ENCODE assay signal across 8 mouse cellular contexts in genomic region chr2:166712801-166713689, GRCm38 (mm10). TPM values are rescaled to one million over a fixed set of nuclear protein-coding genes. Genes with fewer than 3 reads are reported as not detected.
DNase-seq lines count a peak whose midpoint lies in the region; ATAC-seq and TF ChIP-seq lines count a peak whose summit lies in the region.

No protein-coding gene starts in this region.

- H3K27ac ChIP-seq in heart, adult 2 months: peak overlapping the region; percentile 67
- H3K27ac ChIP-seq in kidney, postnatal 0 days: peak overlapping the region; percentile 27; the same call in 1 of the 2 replicates
- peak overlapping the region; percentile 45 for H3K27ac ChIP-seq in lung, embryonic 15.5 days

- TF ChIP-seq POLR2A in heart, adult 2 months (IDR thresholded peaks at IDR 0.05; ENCODE audit: insufficient read depth, low read depth, low read length): no peak

- peak; percentile 47 for ATAC-seq in kidney, postnatal 0 days (replicated peaks; ENCODE audit: low FRiP score, low read depth)
- ATAC-seq in lung, embryonic 15.5 days (ENCODE audit: borderline replicate concordance, extremely low read depth, low FRiP score, low TSS enrichment): peak; percentile 47

- H3K4me2 ChIP-seq in kidney, postnatal 0 days (ENCODE audit: low read length): peak overlapping the region; percentile 97
- peak overlapping the region; percentile 97 for H3K4me2 ChIP-seq in lung, embryonic 15.5 days

- H3K9ac ChIP-seq in heart, adult 2 months (ENCODE audit: low read depth, low read length): peak overlapping the region; percentile 84
- peak overlapping the region; percentile 73 for H3K9ac ChIP-seq in kidney, postnatal 0 days (ENCODE audit: low read depth, low read length)
- peak overlapping the region; percentile 51 for H3K9ac ChIP-seq in lung, embryonic 15.5 days

- no peak for TF ChIP-seq EP300 in heart, adult 2 months (IDR thresholded peaks at IDR 0.05; ENCODE audit: insufficient read depth, low read depth, low read length)

- intact Hi-C loops in heart, adult 2 months (cut with DNase I): loop anchor here (5.0 kb wide), 3 partner anchors 56 to 106 kb away; no protein-coding TSS in a partner anchor

- H3K4me1 ChIP-seq in heart, adult 2 months (ENCODE audit: control insufficient read depth, insufficient read depth, low read length): peaks cover 3% of the 10 kb centered on the region
- 0 out of 2 replicates have a peak, but pooled peaks cover 9% of the 10 kb centered on the region for H3K4me1 ChIP-seq in kidney, postnatal 0 days (replicated peaks; ENCODE audit: insufficient read depth, low read length)
- peaks cover 11% of the 10 kb centered on the region for H3K4me1 ChIP-seq in lung, embryonic 15.5 days

- no peaks in the 10 kb centered on the region for H3K27me3 ChIP-seq in heart, adult 2 months (ENCODE audit: control insufficient read depth, insufficient read depth, low read length)
- H3K27me3 ChIP-seq in kidney, postnatal 0 days (ENCODE audit: insufficient read depth, low read length): no peaks in the 10 kb centered on the region
- H3K27me3 ChIP-seq in lung, embryonic 15.5 days: 0 out of 2 replicates have a peak, but pooled peaks cover 5% of the 10 kb centered on the region

- no peaks in the 10 kb centered on the region for H3K36me3 ChIP-seq in heart, adult 2 months (ENCODE audit: control insufficient read depth, insufficient read depth, low read length)
- H3K36me3 ChIP-seq in kidney, postnatal 0 days (ENCODE audit: insufficient read depth, low read length): no peaks in the 10 kb centered on the region
- H3K36me3 ChIP-seq in lung, embryonic 15.5 days: no peaks in the 10 kb centered on the region

- peak; percentile 78 to 82 for DNase-seq in right cerebral cortex, postnatal 10 days (ENCODE audit: low spot score in 2 of 2)
- DNase-seq in right cerebral cortex, postnatal 4 days: no peak
- peak; percentile 25 to 68 for DNase-seq in cerebellum, postnatal 14 days
- peak in 1 of 2 experiments; percentile 44 for DNase-seq in heart, adult 2 months
- DNase-seq in kidney, postnatal 0 days (ENCODE audit: low spot score): peak; percentile 52
- DNase-seq in retina, adult 2 months (ENCODE audit: low read depth, low spot score): peak; percentile 15
- no peak for DNase-seq in yolk sac, embryonic 10.5 days (ENCODE audit: low spot score)

- WGBS in heart, adult 2 months: 1% methylated on average over 56 of the region's 64 CpGs
- WGBS in kidney, postnatal 0 days: under 1% methylated on average over 60 of the region's 64 CpGs
- WGBS in lung, embryonic 15.5 days: under 1% methylated on average over 64 of the region's 64 CpGs

- TF ChIP-seq CTCF in heart, adult 2 months (IDR thresholded peaks at IDR 0.05): no peak
- no peak for TF ChIP-seq CTCF in kidney, postnatal 0 days (IDR thresholded peaks at IDR 0.05; ENCODE audit: low read depth)

- H3K79me2 ChIP-seq in heart, adult 2 months (replicated peaks; ENCODE audit: control insufficient read depth, insufficient read depth, low read length): no peaks in the 10 kb centered on the region

- H3K9me3 ChIP-seq in kidney, postnatal 0 days (replicated peaks; ENCODE audit: low read length): no peaks in the 10 kb centered on the region
- no peaks in the 10 kb centered on the region for H3K9me3 ChIP-seq in lung, embryonic 15.5 days

- peak overlapping the region; percentile 89 for H3K4me3 ChIP-seq in heart, adult 2 months
- peak overlapping the region; percentile 77 for H3K4me3 ChIP-seq in kidney, postnatal 0 days (replicated peaks; ENCODE audit: low read depth, low read length)
- H3K4me3 ChIP-seq in lung, embryonic 15.5 days: peak overlapping the region; percentile 60

RNA-seq across cellular contexts. Expression of gene Prex1, which starts 0.6 kb away (rescaled TPM):
- 1 to 10 TPM; 5.2 to 6.0 TPM for total RNA-seq in heart, adult 2 months (2021)
- polyA plus RNA-seq in heart, adult 2 months (2012; rRNA removed): 9.3 and 9.8 TPM in 2 replicates
- polyA plus RNA-seq in kidney, postnatal 0 days (2015; fragmentation: Nextera tagmentation; extraction: Ambion mirVana): 9.6 and 9.8 TPM in 2 replicates
- 10.2 and 10.6 TPM in 2 replicates for polyA plus RNA-seq in lung, embryonic 15.5 days (2015; fragmentation: Nextera tagmentation; extraction: Ambion mirVana)

Comparison
In these comparisons a context has a peak if more than half of its experiments do, and no peak if none do; other contexts are left out.
1. DNase-seq: peak in right cerebral cortex, postnatal 10 days (2 of 2), cerebellum, postnatal 14 days (2 of 2), kidney, postnatal 0 days (single experiment) and retina, adult 2 months (single experiment); none in right cerebral cortex, postnatal 4 days (single experiment) and yolk sac, embryonic 10.5 days (single experiment).
2. Peak in every context shown above with its lines, with median percentiles within 50 percentile points of each other: H3K27ac ChIP-seq, H3K4me3 ChIP-seq and H3K9ac ChIP-seq.